Mouse (Mus musculus) kidney, adult 2 months (tissue): ENCODE measurements around the gene Tldc2.

ENCODE experiments used
- CTCF ChIP-seq: fragments of 200-500 bp; conservative IDR thresholded peaks from 2 replicates; pipeline ENCODE4 v1.5.1; 2011; ENCODE audit warnings: low read depth, mild to moderate bottlenecking, control low read depth, low read length, moderate library complexity, mixed read lengths; ENCODE audit not compliant: insufficient read depth, insufficient read length
- POLR2A ChIP-seq: fragments of 200-500 bp; IDR thresholded peaks from one replicate; pipeline ENCODE4 v1.6.1; 2011; ENCODE audit warnings: low read depth, low read length, control low read depth

DNA sequence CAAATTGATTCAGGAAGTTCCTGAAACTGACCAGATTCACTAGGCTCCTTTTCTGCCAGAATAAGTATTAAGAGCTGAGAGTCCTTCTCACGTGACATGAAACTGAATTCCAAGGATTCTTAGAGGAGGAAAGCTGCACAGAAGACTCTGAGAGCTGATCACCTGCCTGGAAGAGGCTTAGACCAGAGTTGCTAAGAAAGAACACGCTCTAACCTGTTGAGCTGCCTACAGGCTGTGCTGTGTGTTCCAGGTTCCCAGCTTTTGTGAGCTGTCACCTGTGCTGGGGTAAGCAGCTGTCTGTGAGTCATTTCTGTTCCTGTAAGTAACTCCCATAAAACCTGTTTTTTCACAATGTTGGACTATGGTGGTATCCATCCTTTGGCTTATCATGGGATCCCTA lies 40.9 kb upstream of the Tldc2 start:
- no peak for TF ChIP-seq CTCF
- no peak for TF ChIP-seq POLR2A
